Mouse (Mus musculus): ENCODE measurements around the gene Pgs1.

The Pgs1 gene

GRCm38 (mm10) chr11:117986126-117987031 lies at the start of gene Pgs1:
TSS of gene Pgs1 (plus strand) at chr11:117986292.
- peak; percentile 83 to 93 for DNase-seq (ENCODE audit: low spot score in 2 of 2)

GRCm38 (mm10) chr11:117939004-117939730 lies 46.9 kb upstream of the Pgs1 start:
- DNase-seq (ENCODE audit: low spot score in 2 of 2): no peak

DNA sequence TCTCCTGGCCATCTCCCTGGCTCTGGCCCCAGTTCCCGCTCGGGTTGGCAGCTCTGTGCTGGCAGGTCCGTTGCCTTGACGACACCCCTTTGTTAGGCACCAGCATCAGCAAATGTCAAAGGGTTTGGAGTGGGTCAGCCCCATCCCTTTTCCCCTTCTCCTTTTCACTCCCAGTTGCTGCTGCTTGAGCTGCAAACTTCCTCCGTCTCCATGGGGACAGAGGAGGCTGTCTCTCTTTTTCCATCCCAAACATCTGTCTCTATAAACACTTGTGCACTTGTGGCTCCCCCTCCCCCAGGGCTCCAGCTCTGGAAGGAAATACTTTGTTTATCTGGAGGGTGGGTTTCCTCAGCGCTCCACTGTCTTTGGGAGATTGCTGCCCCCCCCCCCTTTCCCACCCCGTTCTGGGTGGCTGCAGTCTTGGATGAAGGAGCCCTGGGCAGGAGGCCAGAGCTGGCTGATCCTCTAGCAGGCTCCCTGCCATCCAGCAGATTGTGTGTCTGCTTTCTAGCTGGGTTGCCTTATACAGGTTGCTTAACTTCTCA lies 46.3 kb upstream of the Pgs1 start:
- no peak for DNase-seq (ENCODE audit: low spot score in 2 of 2)

DNA sequence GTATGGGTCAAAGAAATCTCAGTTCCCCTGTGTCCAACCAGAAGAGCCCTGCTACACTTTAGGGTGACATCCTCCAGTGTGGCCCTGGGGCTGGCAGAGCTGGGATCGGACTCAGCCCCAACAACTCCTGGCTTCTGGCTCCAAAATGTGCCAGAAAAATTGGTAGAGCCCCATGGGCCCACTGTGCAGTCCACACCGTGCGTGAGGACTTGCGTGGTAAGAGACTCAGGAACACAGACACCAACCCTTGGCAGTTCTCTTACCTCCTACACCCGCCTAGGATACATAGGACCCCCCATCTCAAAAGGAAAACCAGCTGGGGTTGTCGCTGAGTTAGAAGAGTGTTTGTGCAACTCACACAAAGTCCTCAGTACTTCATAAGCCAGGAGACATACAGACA lies 45.2 kb upstream of the Pgs1 start:
- no peak for DNase-seq (ENCODE audit: low spot score in 2 of 2)

DNA sequence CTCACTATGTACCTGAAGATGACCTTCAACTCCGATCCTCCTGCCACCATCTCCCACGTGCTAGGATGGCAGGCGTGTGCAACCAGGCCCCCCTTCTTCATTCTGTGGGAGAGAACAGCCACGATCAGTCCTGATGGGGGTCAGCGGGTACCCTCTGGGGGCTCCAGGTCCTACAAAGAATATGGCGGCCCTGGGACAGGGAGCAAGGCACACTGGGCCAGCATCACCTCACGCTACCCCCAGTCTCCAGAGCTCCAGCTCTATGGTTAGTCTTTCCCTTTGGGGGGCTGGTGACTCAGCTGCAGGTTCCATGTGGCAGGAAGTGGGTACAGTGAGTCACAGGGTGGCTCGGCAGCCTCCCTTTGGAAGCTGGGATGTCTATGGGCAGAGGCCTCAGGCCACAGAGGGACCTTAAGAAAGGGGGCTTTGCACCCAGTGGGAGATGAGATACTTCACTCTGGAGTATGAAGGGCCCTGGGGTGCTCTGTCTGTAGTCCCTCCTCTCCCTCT lies 44.7 kb upstream of the Pgs1 start:
- DNase-seq (ENCODE audit: low spot score in 2 of 2): no peak

DNA sequence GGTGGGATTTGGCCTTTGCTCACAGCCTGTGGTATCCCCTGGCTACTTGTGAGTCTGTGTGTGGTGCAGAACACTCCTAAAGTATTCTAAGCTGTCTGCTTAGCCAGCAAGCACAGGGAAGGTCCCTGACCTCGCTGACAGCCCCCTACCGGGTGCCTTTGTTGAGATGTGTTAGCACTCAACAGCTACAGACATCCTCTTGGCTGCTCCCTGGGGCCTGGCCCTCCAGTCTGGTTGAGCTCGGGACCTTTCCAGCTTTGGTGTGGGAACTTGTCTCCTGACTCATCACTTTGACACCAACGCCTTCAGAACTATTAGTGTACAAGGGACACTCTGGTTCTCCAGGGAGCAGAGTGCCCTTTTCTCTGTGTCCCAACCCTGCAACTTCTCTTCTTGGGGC lies 44.2 kb upstream of the Pgs1 start:
- DNase-seq (ENCODE audit: low spot score in 2 of 2): no peak

GRCm38 (mm10) chr11:117946195-117946979 lies 39.7 kb upstream of the Pgs1 start:
- DNase-seq (ENCODE audit: low spot score in 2 of 2): peak; percentile 26 to 61

DNA sequence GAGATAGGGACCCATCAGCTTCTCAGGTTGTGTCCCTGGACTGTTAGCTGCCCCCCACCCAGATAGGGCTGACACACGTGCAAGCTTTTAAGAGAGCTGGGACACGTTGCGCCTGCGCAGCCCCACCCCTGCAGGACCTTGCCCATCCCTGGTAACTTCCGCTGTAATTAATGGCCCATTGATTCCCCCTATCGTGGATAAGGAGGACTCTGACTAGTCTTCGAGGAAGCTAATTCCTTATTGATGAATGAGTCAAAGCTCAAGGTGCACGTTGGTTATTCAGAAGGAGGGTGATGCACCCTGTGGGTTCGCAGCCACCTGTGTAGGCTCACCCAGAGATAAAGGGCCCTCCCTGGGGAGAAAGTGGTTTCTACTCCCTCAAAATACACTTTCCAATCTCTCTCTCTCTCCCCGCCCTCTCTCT lies 39.1 kb upstream of the Pgs1 start:
- peak in 1 of 2 experiments; percentile 61 for DNase-seq (ENCODE audit: low spot score in 2 of 2)

DNA sequence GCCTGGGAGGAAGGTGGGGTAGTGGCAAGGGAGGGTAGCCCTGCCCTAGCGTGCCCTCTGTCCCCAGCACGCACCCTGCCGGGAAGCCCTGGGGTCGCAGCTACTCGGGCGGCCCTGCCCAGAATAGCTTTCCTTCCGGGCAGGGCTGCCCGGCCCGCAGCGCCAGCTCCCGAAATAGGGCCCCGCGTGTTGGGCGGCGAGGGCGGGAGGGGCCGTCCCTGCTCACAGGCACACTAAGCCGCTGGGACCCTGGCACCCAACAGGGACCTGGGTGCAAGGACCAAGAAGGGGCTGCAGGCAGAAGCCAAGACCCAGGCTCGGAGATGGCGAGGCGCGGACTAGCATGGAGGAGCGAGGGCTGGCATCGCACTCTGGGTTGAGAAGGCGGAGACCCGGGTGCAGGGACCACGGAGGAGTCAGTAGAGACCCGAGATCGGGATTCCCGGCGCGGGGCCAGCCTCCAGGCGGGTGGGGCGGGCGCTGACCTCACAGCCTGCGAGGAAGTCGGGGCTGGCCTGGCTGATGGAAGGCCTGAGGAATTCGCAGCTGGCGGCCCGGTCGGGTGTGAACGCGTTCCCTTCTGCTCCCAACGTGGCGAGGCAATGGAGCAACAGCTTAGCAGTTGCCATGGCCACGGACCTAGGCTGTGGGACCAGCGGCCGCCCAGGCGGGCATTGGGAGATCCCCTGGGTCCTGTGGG lies 36.5 kb upstream of the Pgs1 start:
- DNase-seq (ENCODE audit: low spot score in 2 of 2): no peak

DNA sequence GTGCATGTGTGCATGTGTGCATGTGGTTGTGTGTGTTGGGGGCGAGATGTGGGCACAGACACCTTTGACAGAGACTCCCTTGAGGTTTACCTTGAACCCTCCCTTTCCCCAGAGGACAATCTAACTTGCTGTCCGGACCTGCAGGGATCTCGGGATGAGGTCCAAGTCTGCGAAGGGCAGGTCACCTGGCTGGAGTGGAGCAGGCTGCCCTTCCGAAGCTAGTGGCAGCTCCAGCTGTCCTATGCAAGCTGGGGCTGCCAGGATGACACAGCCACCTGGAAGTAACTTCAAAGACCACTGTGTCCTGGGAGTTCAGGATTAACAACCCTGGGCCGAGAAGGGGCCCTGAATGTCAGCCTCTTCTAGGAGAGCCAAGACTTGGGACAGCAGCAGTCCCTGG lies 34.7 kb upstream of the Pgs1 start:
- DNase-seq (ENCODE audit: low spot score in 2 of 2): no peak

DNA sequence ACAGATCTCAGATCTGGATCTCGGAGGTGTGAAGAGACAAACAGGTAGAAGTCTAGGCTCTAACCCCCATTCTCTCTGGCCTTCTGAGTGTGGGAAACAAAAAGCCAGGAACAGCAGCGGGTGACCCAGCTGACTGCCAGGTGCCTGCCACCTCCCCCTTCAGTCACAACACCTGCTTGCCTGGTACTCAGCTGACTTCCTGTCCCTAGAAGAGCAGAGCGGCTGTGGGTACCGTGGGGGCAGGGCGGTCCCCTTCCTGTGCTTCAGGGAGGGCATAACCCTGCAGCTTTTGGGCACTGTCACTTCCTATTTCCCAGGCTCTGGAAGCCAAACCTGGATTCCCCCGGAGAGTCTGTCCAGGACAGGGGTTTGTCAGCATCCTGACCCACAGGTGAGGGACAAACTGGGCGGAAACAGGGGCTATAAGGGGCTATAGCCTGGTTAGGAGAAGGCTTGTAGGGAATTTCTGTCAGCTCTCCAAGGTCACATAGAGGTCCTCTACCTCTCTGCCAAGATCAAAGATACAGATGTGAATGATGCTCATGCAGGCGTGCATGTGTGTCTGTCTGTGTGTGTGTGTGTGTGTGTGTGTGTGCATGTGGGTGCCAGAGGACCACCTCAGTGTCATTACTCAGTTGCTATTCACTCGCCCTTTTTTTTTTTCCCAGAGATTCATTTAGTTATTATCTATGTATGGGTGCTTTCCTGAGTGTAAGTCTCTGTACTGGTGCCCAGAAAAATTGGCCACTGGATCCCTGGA lies 33.7 kb upstream of the Pgs1 start:
- peak in 1 of 2 experiments; percentile 80 for DNase-seq (ENCODE audit: low spot score in 2 of 2)

DNA sequence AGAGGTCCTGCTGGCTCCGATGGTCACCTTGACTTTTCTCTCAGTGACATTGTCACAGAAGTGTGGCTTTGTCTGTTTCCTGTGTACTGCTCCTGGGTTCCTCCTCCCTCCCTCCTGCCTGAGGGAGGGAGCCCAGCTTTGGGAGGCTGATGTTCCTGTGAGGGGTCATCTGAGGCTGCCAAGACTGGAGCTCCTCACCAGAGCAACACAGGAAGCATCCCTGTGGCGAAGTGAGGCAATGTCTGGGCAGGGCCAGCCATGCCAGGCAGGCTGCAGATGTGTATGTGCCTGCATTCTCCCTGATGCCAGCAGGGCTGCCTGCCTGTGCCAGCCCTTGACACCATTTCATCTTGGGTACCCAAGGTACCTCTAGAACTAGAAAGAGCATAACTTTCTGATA lies 32.0 kb upstream of the Pgs1 start:
- DNase-seq (ENCODE audit: low spot score in 2 of 2): no peak

DNA sequence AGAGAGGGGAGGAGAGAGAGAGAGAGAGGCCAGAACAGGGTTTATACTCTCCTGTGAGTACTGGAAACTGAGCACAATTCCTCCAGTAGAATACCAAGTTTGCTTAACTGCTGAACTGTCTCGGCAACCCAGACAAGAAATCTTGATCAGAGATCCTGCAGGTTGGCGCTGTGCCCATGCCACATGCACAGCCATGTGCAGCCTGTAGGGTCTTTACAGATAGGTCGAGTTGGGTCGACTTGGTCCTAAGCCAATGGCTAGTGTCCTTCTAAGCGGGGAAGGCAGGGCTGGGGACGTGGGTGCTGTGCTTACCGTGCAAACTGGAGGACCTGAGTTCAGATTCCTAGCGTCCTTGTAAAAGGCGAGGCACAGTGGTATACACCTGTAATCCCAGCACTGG lies 31.3 kb upstream of the Pgs1 start:
- no peak for DNase-seq (ENCODE audit: low spot score in 2 of 2)

DNA sequence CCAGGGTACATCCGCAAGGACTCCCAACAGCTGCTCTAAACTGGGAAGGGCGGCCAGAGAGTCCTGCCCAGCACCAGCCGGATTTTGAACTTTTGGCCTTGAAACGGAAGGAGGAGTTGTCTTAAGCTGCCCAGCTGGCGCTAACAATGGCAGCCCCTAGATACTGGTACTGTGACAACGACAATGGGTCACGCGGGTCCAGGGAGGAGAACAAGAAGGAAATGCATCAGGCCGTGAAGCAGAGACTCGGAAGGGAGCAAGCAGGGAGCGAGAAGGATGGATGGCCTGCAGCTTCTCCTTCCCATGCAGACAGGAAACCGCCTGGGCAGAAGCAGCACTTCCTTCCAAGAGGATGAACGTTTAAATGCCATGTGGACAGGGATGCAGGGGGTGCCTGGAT lies 30.5 kb upstream of the Pgs1 start:
- DNase-seq (ENCODE audit: low spot score in 2 of 2): no peak

DNA sequence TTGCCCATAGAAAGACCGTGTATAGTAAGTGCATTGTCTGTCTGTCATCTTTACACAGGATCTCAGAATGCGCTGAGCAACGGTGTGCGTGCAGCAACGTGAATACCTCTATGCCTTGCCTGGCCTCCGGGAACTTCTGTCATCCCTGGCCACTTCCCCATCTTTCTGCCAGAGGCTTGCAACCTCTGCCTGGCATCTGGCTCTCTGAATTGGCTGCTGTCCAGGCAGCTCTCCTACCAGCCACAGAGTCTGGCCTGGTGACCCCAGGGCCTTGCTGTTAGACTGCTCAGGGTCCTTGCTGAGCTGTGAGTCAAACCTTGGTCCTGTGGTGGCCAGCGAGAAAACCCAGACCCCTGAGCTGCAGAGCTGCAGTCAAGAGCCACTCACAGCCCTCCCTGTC lies 27.9 kb upstream of the Pgs1 start:
- DNase-seq (ENCODE audit: low spot score in 2 of 2): no peak

DNA sequence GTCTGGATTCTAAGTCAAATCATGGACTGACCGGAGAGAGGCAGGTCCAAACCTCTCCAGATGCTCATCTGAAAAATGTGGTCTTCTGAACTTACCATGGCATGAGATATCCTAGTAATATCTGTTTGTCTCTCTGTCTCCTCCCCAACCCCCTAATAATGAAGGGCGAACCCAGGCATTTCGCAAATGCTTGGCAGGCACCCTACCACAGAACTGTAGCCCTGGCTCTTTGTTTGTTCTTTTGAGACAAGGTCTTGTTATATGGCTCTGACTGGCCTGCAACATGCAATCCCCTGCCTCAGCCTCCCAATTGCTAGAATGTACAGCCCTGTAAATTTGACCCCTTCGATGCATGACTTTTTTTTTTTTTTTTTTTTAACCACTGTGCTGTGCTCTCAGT lies 26.9 kb upstream of the Pgs1 start:
- DNase-seq (ENCODE audit: low spot score in 2 of 2): no peak

DNA sequence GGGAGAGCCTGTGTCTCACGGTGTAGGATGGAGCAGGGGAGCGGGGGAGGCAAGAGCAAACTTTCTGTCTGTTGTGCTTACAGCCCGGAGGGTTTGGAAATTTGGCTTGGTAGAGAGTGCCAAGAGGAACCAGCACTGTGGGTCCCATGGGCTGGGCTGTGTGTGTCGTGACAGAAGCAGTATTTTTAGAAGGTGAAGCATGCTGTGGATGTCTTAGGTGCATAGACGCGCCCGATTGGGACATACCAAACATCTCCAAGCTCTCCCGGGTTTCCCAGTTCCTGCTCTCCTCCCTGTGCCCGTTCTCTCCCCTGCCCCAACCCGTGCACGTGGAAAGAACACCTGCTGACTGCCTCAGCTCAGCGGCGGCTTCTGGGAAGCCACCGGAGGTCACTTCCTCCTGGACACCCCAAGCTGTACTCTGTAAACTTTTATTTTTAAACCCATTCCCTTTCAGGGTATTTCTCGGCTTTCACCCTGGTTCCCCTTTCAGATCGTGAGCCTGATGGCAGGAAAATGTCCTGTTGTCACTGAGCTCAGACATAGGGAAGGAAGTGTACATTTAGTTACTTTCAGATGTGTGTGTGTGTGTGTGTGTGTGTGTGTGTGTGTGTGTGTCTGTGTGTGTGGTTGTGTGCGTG lies 26.2 kb upstream of the Pgs1 start:
- DNase-seq (ENCODE audit: low spot score in 2 of 2): no peak

DNA sequence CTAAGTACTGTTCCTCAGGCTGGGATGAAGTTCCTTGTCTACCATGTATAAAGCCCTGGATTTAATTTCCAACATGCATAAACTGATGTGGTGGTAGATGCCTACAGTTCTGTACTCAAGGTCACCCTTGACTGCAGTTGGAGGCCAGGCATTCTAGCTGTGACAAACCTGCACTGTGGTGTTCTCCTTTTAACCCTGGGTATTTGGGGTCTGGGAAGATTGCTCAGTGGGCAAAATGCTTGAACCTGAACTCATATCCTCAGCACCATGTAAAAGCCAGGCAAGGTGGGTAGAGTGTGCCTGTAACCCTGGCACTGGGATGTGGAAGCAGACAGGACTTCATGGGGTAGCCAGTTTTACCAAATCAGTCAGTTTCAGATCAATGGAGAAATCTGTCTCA lies 25.5 kb upstream of the Pgs1 start:
- DNase-seq (ENCODE audit: low spot score in 2 of 2): no peak

- no peak for DNase-seq (ENCODE audit: low spot score in 2 of 2)
These were observed 23.6 kb upstream of the Pgs1 start for GRCm38 (mm10) chr11:117962228-117963067.
